Mouse (Mus musculus): ENCODE results near the gene Hmgxb4.

The Hmgxb4 gene

DNA sequence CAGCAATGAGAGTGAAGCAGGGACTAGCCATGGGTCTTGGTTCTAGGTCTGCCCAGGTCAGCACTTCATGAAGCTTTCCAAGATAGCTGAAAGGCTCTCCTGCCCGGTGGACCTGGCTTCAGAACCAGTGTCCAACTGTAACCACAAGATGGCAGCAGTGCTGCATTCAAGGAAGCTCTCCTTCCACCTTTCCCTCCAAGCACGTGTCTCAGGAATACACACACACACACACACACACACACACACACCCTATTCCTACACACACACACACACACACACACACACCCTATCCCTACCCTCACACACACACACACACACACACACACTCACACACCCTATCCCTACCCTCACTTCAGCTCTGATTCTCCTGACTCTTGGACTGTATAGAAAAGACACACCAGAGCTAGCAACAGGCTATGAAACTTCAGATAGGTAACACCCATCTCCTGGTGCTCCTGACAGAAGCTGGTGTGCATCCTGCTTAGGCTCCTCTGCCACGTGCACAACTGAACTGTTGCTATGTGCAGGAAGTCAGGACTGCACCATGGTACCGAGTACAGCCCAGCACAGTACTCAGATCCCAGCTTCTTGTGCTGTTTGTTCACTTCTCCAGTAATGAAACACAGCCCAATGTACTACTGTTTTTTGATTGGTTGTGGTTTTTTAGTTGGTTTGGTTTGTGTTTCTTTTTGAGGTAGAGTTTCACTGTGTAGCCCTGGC is 78.6 kb downstream of the Hmgxb4 start:
- DNase-seq (ENCODE audit: low read depth), result peak; percentile 93

DNA sequence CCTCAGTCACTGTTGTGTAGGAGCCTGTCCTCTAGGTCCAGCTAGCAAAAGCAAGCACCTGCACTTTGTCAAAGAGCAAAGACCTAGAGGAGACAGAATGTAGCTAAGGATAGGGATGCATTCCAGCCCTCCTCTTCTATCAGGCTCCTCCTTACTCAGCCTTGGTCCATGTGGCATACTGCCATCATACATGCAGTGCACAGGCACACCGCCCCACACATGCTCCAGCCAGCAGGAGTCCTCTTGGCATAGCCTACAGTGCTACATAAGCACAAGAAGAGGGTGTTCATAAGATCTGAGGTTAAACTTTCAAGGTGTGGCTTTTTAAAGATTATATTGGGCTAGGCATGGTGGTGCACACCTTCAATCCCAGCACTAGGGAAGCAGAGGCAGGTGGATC is 81.7 kb downstream of the Hmgxb4 start:
- peak; percentile 69 for DNase-seq (ENCODE audit: low read depth)

- no peak for DNase-seq (ENCODE audit: low read depth)
Measured at GRCm38 (mm10) chr8:75078215-75078614, 85.1 kb downstream of the Hmgxb4 start.

GRCm38 (mm10) chr8:75078851-75079250 is 85.7 kb downstream of the Hmgxb4 start:
- DNase-seq (ENCODE audit: low read depth), result no peak
